Mouse (Mus musculus) myocyte (in vitro differentiated cells): ENCODE results near the gene Piwil1. TPM values are rescaled to one million over a fixed set of nuclear protein-coding genes. Genes with fewer than 3 reads are reported as not detected.

Experiments
- H3K27me3 ChIP-seq: one replicate; pipeline ENCODE4 v1.6.1; 2011; ENCODE audit not compliant: control insufficient read depth, insufficient read depth, insufficient read length
- H3K36me3 ChIP-seq: one replicate; pipeline ENCODE4 v1.6.1; 2011; ENCODE audit not compliant: control insufficient read depth, insufficient read depth
- H3K4me2 ChIP-seq: one replicate; pipeline ENCODE4 v1.6.1; 2011; ENCODE audit warnings: low read depth, control low read depth
- H3K4me3 ChIP-seq: one replicate; pipeline ENCODE4 v1.5.1; 2011; ENCODE audit warnings: mild to moderate bottlenecking, control low read depth, moderate library complexity
- H3K79me2 ChIP-seq: one replicate; pipeline ENCODE4 v1.6.1; 2011; ENCODE audit not compliant: control insufficient read depth, insufficient read depth
- H3ac ChIP-seq: one replicate; pipeline ENCODE4 v1.6.1; 2011; ENCODE audit not compliant: control insufficient read depth, insufficient read length
- CEBPB ChIP-seq: IDR thresholded peaks from 2 replicates; pipeline ENCODE4 v1.6.1; 2011; ENCODE audit warnings: mild to moderate bottlenecking, moderate library complexity; ENCODE audit not compliant: poor library complexity, insufficient read depth, severe bottlenecking
- E2F4 ChIP-seq: IDR thresholded peaks from one replicate; pipeline ENCODE4 v1.6.1; 2011; ENCODE audit warnings: mild to moderate bottlenecking, control low read depth, moderate library complexity; ENCODE audit not compliant: insufficient read depth
- MAX ChIP-seq: IDR thresholded peaks from one replicate; pipeline ENCODE4 v1.6.1; 2011; ENCODE audit warnings: low read depth, mild to moderate bottlenecking, control low read depth
- MYOD1 ChIP-seq, 3 experiments: IDR thresholded peaks; one replicate each; pipeline ENCODE4 v1.6.1; 2011; ENCODE audit warnings: control low read depth in 2 of 3, low read depth in 2 of 3, mild to moderate bottlenecking in 2 of 3, moderate library complexity in 1 of 3; ENCODE audit not compliant: insufficient read length in 2 of 3, control insufficient read depth in 1 of 3
- MYOG ChIP-seq, 3 experiments: IDR thresholded peaks; one replicate each; pipeline ENCODE4 v1.6.1; 2011; ENCODE audit warnings: control low read depth in 2 of 3, low read depth in 2 of 3, mild to moderate bottlenecking in 2 of 3; ENCODE audit not compliant: insufficient read length in 2 of 3, control insufficient read depth in 1 of 3, insufficient read depth in 1 of 3
- POLR2A ChIP-seq: IDR thresholded peaks from one replicate; pipeline ENCODE4 v1.6.1; 2011; ENCODE audit warnings: low read depth, mild to moderate bottlenecking, control low read depth, moderate library complexity; ENCODE audit not compliant: insufficient read length
- POLR2AphosphoS2 ChIP-seq: IDR thresholded peaks from one replicate; pipeline ENCODE4 v1.6.1; 2011; ENCODE audit warnings: low read depth, control low read depth; ENCODE audit not compliant: insufficient read length
- REST ChIP-seq: IDR thresholded peaks from one replicate; pipeline ENCODE4 v1.6.1; 2011; ENCODE audit warnings: mild to moderate bottlenecking, control low read depth, moderate library complexity; ENCODE audit not compliant: insufficient read depth, insufficient read length
- SRF ChIP-seq: IDR thresholded peaks from one replicate; pipeline ENCODE4 v1.6.1; 2011; ENCODE audit warnings: low read depth; ENCODE audit not compliant: control insufficient read depth, insufficient read length
- TCF12 ChIP-seq: IDR thresholded peaks from one replicate; pipeline ENCODE4 v1.6.1; 2011; ENCODE audit warnings: mild to moderate bottlenecking, control low read depth; ENCODE audit not compliant: poor library complexity, insufficient read depth, severe bottlenecking
- TCF3 ChIP-seq: IDR thresholded peaks from one replicate; pipeline ENCODE4 v1.6.1; 2011; ENCODE audit warnings: low read depth, control low read depth; ENCODE audit not compliant: insufficient read length
- USF1 ChIP-seq: IDR thresholded peaks from one replicate; pipeline ENCODE4 v1.6.1; 2011; ENCODE audit warnings: low read depth, mild to moderate bottlenecking, control low read depth, moderate library complexity
- polyA plus RNA-seq: library from polyadenylated mRNA; unstranded; fragments of >200 nt; fragmentation: generic; extraction: Trizol; gene quantifications from one replicate; pipeline ENCODE4 v1.2.1, GENCODE M21; 2012; ENCODE audit warnings: missing spikeins

The Piwil1 gene
- polyA plus RNA-seq, 1 experiment = not detected

- TF ChIP-seq MAX (no peak), POLR2A (no peak), POLR2AphosphoS2 (no peak), MYOG (IDR thresholded peaks at IDR 0.05; ENCODE audit: control insufficient read depth in 1 of 3, insufficient read depth in 1 of 3, insufficient read length in 2 of 3, low read depth in 2 of 3) (no peak), TCF3 (no peak), USF1 (no peak), CEBPB (no peak), SRF (no peak), TCF12 (no peak), MYOD1 (IDR thresholded peaks at IDR 0.05; ENCODE audit: control insufficient read depth in 1 of 3, insufficient read length in 2 of 3, low read depth in 2 of 3) (no peak), E2F4 (no peak), REST (no peak)
- no peak overlapping the region for H3K4me2 ChIP-seq
- no peaks in the 10 kb centered on the region for H3K27me3 ChIP-seq
- H3K4me3 ChIP-seq = no peak overlapping the region
- H3K79me2 ChIP-seq = no peaks in the 10 kb centered on the region
- no peaks in the 10 kb centered on the region for H3K36me3 ChIP-seq
- no peak overlapping the region for H3ac ChIP-seq
Measured at GRCm38 (mm10) chr5:128744351-128744750, 42.0 kb downstream of the Piwil1 start.

DNA sequence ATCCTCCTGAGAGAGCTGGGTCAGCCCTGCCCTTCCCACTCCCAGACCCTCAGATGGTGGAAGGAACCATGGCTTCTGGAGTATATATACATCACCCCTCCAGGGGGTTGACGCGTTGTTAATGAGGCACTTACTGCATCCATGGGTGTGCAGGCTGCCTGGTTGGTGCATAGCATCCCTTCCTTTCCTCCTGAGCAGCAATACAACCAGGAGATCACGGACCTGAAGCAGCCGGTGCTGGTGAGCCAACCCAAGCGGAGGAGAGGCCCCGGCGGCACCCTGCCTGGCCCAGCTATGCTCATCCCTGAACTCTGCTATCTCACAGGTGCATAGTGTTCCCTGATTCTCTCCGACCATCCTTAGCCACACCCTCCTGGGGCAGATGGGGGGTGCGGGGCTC is 42.9 kb downstream of the Piwil1 start:
- Histone ChIP-seq H3ac (no peak overlapping the region), H3K79me2 (no peaks in the 10 kb centered on the region), H3K4me2 (no peak overlapping the region), H3K36me3 (no peaks in the 10 kb centered on the region), H3K27me3 (no peaks in the 10 kb centered on the region), H3K4me3 (no peak overlapping the region)
- TF ChIP-seq REST = no peak
- TF ChIP-seq MYOG (IDR thresholded peaks at IDR 0.05; ENCODE audit: control insufficient read depth in 1 of 3, insufficient read depth in 1 of 3, insufficient read length in 2 of 3, low read depth in 2 of 3) = no peak
- no peak for TF ChIP-seq MYOD1 (IDR thresholded peaks at IDR 0.05; ENCODE audit: control insufficient read depth in 1 of 3, insufficient read length in 2 of 3, low read depth in 2 of 3)
- no peak for TF ChIP-seq POLR2AphosphoS2
- TF ChIP-seq POLR2A = no peak
- no peak for TF ChIP-seq SRF
- TF ChIP-seq USF1 = no peak
- TF ChIP-seq CEBPB = no peak
- TF ChIP-seq MAX = no peak

- Histone ChIP-seq H3K27me3 (no peaks in the 10 kb centered on the region), H3K4me3 (no peak overlapping the region), H3K4me2 (no peak overlapping the region), H3K36me3 (no peaks in the 10 kb centered on the region), H3ac (no peak overlapping the region), H3K79me2 (no peaks in the 10 kb centered on the region)
- no peak for TF ChIP-seq E2F4
- no peak for TF ChIP-seq MYOG (IDR thresholded peaks at IDR 0.05; ENCODE audit: control insufficient read depth in 1 of 3, insufficient read depth in 1 of 3, insufficient read length in 2 of 3, low read depth in 2 of 3)
- TF ChIP-seq TCF3 = no peak
- no peak for TF ChIP-seq POLR2A
Measured at GRCm38 (mm10) chr5:128746261-128746660, 43.9 kb downstream of the Piwil1 start.

DNA sequence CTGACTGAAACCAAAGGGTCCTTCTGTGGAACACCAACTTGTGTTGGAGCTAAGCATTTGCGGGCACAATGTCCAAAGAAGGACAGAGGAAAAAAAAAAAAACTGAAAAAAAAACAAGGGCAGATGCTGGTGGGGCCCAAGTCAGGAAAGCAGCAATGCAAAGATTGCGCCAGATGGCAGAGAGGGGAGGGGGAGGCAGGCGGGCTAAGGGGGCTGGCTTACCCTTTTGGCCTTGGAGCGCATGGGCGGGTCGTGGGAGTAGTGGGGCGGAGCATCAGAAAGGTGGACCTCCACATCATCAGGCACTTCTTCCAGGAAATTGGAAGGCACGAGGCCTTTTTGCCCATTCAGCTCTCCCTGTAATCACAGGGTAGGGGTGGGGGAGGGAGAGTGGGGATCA is 58.8 kb downstream of the Piwil1 start:
- no peak overlapping the region for H3ac ChIP-seq
- no peaks in the 10 kb centered on the region for H3K36me3 ChIP-seq
- no peak overlapping the region for H3K4me2 ChIP-seq
- H3K4me3 ChIP-seq = no peak overlapping the region
- no peaks in the 10 kb centered on the region for H3K79me2 ChIP-seq
- TF ChIP-seq TCF3 = no peak
- H3K27me3 ChIP-seq = no peaks in the 10 kb centered on the region

GRCm38 (mm10) chr5:128769026-128769631 is 66.8 kb downstream of the Piwil1 start:
- H3K27me3 ChIP-seq = no peaks in the 10 kb centered on the region
- H3K36me3 ChIP-seq = no peaks in the 10 kb centered on the region
- no peak overlapping the region for H3K4me2 ChIP-seq
- no peak overlapping the region for H3K4me3 ChIP-seq
- no peak overlapping the region for H3ac ChIP-seq
- no peaks in the 10 kb centered on the region for H3K79me2 ChIP-seq
- no peak for TF ChIP-seq TCF3
- no peak for TF ChIP-seq USF1
- no peak for TF ChIP-seq REST
- TF ChIP-seq POLR2A = no peak
- no peak for TF ChIP-seq MYOD1 (IDR thresholded peaks at IDR 0.05; ENCODE audit: control insufficient read depth in 1 of 3, insufficient read length in 2 of 3, low read depth in 2 of 3)
- TF ChIP-seq SRF = no peak
- TF ChIP-seq CEBPB = no peak
- no peak for TF ChIP-seq MYOG (IDR thresholded peaks at IDR 0.05; ENCODE audit: control insufficient read depth in 1 of 3, insufficient read depth in 1 of 3, insufficient read length in 2 of 3, low read depth in 2 of 3)
